Mouse (Mus musculus): ENCODE data around the gene Saa3. TPM values are rescaled to one million over a fixed set of nuclear protein-coding genes. Genes with fewer than 3 reads are reported as not detected.

Gene Saa3
- 0.25 and 8.7 TPM in 2 replicates for polyA plus RNA-seq (2012; ENCODE audit: low replicate concordance)

DNA sequence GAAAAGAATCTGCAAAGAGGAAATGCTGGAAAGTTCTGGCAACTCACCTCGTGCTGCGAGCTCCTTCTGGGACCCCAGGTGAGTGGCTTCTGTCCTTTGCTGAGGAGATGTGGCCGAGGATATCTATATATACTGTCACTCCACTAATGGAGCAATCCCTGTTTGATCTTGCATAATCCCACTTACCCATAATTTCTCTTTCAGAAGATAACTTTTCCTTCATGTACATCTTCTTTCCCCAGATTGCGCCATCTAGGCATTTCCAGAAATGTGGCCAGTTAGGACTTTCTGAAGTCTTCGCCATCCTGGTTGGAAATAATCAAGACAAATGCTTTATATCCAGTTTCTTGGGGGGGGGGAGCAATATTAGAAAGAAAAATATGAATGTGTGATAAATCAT is at the start of gene Saa3:
Gene Saa3 (minus strand): TSS at position 101 of the 400 bp plus-strand sequence.

DNA sequence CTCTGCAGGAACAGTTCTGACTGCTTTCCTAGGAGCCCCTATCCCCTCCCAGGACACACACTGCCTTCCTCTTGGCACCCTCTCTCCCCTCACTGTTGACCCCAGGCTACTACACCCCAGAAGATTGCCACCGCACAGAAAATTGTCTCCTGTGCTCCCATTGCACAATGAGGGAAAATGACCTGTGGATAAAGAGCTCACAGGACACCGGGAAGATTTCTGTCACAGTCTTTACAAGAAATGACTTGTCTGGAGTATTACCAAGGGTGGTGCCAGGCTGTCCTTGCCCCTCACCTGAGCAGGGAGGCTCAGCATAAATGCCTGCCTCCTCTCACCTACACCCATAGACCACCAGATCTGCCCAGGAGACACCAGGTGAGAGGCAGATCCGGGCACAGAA is 36.0 kb upstream of the Saa3 start, which contains the start of gene Saa2:
Gene Saa2 (plus strand): TSS at position 301 of the 400 bp plus-strand sequence.

DNA sequence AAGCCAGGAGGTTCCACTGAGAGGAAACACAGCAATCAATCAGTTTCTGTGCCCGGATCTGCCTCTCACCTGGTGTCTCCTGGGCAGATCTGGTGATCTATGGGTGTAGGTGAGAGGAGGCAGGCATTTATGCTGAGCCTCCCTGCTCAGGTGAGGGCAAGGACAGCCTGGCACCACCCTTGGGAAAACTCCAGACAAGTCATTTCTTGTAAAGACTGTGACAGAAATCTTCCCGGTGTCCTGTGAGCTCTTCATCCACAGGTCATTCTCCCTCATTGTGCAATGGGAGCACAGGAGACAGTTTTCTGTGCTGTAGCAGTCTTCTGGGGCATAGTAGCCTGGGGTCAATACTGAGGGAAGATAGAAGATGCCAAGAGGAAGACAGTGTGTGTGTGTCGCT is 27.4 kb upstream of the Saa3 start, which contains the start of gene Saa1:
Gene Saa1 (minus strand): TSS at position 101 of the 400 bp plus-strand sequence.

DNA sequence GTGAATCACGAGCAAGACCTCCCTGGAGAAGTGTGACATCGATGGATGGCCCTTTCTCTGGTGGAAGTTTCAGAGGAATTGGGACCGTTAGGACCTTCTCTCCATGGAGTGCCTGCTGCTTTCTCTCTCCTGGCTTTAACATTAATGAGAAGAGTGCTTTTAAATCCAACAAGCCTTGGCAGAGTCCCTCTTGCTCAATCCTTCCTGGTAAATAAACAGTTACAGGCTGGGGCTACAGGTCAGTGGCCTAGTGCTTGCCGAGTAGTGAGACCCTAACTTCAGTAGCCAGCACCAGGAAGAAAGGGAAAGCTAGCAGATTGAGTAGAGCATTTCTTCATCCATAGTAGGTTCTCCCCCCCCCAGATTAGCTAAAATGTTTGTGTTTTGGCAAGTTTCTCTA is 17.0 kb upstream of the Saa3 start, which contains the start of gene Saa4:
Gene Saa4 (minus strand): TSS at position 146 of the 400 bp plus-strand sequence.

DNA sequence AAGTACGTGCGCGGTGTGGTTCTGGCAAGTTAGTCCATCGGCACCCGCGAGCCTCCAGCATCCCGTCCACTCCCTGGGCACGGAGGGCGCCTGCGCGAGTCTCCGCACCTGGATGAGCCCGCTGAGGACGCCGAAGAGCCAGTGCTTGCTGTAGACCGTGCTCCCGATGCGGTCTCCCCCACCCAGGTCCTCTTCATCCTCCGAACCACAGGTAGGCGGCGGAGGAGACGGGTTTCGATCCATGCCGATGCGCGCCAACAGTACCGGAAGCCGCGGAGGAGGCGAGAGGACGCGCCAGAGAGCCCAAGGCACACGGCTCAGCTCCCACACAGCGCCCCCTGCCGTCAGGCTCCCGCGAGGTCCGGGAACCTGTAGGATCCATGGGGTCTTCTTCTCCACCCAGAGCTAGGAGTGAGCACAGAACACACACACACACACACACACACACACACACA is 5.1 kb downstream of the Saa3 start, which contains the start of gene Saal1:
Gene Saal1 (minus strand): TSS at position 291 of the 455 bp plus-strand sequence.

DNA sequence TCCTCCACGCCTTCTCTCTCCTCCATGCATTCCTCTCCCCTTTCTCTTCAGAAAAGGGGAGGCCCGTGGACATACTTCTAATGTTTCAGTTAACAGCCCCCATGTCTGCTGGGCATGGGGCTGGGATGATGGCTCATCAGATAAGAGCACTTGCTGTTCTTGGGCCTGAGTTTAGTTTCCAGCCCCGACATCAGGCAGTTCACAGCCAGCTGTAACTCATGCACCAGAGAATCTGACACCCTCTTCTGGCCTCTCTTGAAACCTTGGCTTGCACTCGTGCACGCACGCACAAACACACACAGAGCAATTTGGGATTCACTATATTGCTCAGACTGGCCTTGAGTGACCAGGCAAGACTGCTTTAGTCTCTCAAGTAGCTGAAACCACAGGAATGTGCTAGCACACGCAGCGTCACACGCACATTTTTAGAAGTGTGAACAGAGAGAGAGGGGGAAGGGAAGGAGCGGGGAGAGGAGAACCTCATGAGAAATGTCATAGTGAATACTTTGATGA is 43.3 kb downstream of the Saa3 start, which contains the start of gene Tph1:
Gene Tph1 (minus strand): TSS at position 378 of the 513 bp plus-strand sequence.

Other genes starting within 250 kb of the Saa3 start
- gene Sergef, start 75.9 kb downstream of the Saa3 start, polyA plus RNA-seq (2012; ENCODE audit: low replicate concordance) = 1.5 and 3.6 TPM in 2 replicates
- 0.03 TPM in 1 of 2 replicates, not detected in the other for gene Tph1, start 43.2 kb downstream of the Saa3 start, polyA plus RNA-seq (2012; ENCODE audit: low replicate concordance)
- gene Saal1, start 5.0 kb downstream of the Saa3 start, polyA plus RNA-seq (2012; ENCODE audit: low replicate concordance) = 1.6 TPM in 2 replicates
- not detected in 2 replicates for gene Saa4, start 16.9 kb upstream of the Saa3 start, polyA plus RNA-seq (2012; ENCODE audit: low replicate concordance)
- not detected in 2 replicates for gene Saa1, start 27.3 kb upstream of the Saa3 start, polyA plus RNA-seq (2012; ENCODE audit: low replicate concordance)
- not detected in 2 replicates for gene Saa2, start 36.1 kb upstream of the Saa3 start, polyA plus RNA-seq (2012; ENCODE audit: low replicate concordance)
- 6.4 and 8.8 TPM in 2 replicates for gene Hps5, start 80.4 kb upstream of the Saa3 start, polyA plus RNA-seq (2012; ENCODE audit: low replicate concordance)
- 19.8 and 38.6 TPM in 2 replicates for gene Gtf2h1, start 80.4 kb upstream of the Saa3 start, polyA plus RNA-seq (2012; ENCODE audit: low replicate concordance)
- gene Ldha, start 125.8 kb upstream of the Saa3 start, polyA plus RNA-seq (2012; ENCODE audit: low replicate concordance) = 133 and 232 TPM in 2 replicates
- gene Ldhc, start 145.5 kb upstream of the Saa3 start, polyA plus RNA-seq (2012; ENCODE audit: low replicate concordance) = not detected in 2 replicates
- 32.6 and 38.8 TPM in 2 replicates for gene Tsg101, start 204.3 kb upstream of the Saa3 start, polyA plus RNA-seq (2012; ENCODE audit: low replicate concordance)
- gene Uevld, start 242.8 kb upstream of the Saa3 start, polyA plus RNA-seq (2012; ENCODE audit: low replicate concordance) = 0.37 and 0.39 TPM in 2 replicates

Measured in hematopoietic multipotent progenitor cell, adult 10-12 weeks (in vitro differentiated cells).